Mouse (Mus musculus): ENCODE data around the gene Cryzl2.

The Cryzl2 gene

GRCm38 (mm10) chr1:157458421-157459208 is at the start of gene Cryzl2:
Cryzl2 (plus strand) TSS chr1:157458577.
- peak; percentile 67 to 69 for DNase-seq

- no peak for DNase-seq
Measured at GRCm38 (mm10) chr1:157409648-157410047, 48.7 kb upstream of the Cryzl2 start.

GRCm38 (mm10) chr1:157410937-157411336 is 47.4 kb upstream of the Cryzl2 start:
- DNase-seq: peak; percentile 4 to 6

GRCm38 (mm10) chr1:157411341-157411710 is 47.1 kb upstream of the Cryzl2 start:
- peak in 1 of 2 experiments; percentile 2 for DNase-seq

- DNase-seq: peak in 1 of 2 experiments; percentile 32
Measured at GRCm38 (mm10) chr1:157411711-157412380, 46.5 kb upstream of the Cryzl2 start.

DNA sequence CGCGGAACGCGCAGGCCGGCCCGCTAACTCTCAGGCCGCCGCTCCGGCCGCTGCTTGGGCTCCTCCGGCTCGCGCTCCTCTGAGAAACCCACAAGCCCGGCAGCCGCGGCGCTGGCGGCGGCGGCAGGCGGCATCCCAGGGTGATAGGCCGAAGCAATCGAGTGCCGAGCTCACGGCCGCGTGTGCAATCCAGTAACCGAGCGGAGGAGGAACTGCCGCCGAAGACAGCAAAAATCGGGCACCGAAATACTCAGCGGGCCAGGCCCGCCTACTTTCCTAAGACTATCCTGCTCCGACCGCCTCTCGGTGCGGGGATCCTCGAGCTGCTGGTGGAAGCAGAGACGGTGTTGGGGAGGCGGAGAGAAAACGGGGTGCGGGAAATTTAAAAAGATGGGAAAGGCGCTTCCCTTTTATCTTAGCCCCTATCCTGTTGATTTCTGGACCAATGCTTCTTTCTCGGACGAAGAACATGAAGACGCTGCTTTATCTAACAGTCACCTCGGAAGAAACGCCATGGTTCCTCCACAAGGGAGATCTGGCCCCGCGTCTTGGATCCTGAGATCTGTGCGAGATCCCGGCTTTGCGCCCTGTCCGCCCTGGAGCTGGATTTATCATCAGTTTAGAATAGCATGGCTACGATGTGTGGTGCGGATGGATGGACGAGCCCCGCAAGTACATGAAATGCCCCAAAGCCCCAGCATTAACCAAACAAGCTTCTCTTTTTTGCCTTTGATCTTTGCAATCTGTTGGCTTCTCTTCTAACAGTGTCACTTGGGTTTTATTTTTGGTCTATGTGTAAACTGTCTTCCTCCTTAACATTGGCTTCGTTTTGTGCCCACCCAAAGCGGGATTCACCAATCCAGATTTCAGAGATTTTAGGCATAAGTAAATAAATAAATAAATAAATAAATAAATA is 45.7 kb upstream of the Cryzl2 start, which contains the start of gene Rasal2:
Gene Rasal2, minus strand, starts transcription at position 142 of the 916 bp plus-strand sequence.
- peak; percentile 91 to 92 for DNase-seq

GRCm38 (mm10) chr1:157415771-157416170 is 42.6 kb upstream of the Cryzl2 start:
- DNase-seq: no peak

GRCm38 (mm10) chr1:157416628-157417027 is 41.7 kb upstream of the Cryzl2 start:
- no peak for DNase-seq

- DNase-seq: no peak
Measured at GRCm38 (mm10) chr1:157417414-157417813, 41.0 kb upstream of the Cryzl2 start.

- DNase-seq: no peak
Measured at GRCm38 (mm10) chr1:157417861-157418260, 40.5 kb upstream of the Cryzl2 start.

- DNase-seq: no peak
Measured at GRCm38 (mm10) chr1:157425741-157426427, 32.5 kb upstream of the Cryzl2 start.

GRCm38 (mm10) chr1:157426933-157427332 is 31.4 kb upstream of the Cryzl2 start:
- DNase-seq: no peak

- no peak for DNase-seq
Measured at GRCm38 (mm10) chr1:157427604-157428003, 30.8 kb upstream of the Cryzl2 start.

DNA sequence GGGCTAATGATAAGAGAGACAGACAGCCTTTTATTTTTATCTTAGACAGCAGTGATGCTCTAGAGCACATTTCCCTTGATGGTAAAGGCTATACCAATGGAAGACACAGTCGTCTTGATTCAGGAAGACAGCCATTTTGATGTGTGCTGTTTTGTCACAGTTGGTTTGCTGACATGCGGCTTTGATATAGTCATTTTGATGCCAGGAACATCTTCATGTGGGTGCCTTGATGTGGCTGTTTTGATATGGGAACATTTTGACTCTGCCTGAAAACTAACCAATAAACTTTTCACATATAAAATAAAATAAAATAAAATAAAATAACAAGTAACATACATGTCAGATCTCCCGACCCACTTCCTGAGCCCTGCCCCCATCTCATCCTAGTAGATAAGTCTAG is 30.0 kb upstream of the Cryzl2 start:
- no peak for DNase-seq

GRCm38 (mm10) chr1:157433316-157433715 is 25.1 kb upstream of the Cryzl2 start:
- DNase-seq: no peak

GRCm38 (mm10) chr1:157434404-157434803 is 24.0 kb upstream of the Cryzl2 start:
- DNase-seq: no peak

DNA sequence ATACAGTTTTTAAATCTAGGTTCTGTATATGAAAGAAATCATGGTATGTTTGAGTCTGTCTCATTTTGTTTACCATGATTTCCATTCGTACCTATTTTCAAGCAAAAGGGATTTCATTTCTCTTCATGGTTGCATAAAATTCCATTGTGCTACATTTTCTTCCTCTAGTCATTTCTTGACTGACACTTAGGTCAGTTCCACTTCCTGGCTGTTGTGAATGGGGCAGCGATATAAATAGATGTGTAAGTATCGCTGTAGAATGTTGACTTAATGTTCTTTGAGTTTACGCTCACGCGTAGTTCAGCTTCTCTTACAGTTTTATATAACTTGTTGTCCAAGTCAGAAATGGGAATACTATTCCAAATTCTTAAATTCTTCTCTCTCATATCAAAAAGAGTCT is 22.5 kb upstream of the Cryzl2 start:
- no peak for DNase-seq

DNA sequence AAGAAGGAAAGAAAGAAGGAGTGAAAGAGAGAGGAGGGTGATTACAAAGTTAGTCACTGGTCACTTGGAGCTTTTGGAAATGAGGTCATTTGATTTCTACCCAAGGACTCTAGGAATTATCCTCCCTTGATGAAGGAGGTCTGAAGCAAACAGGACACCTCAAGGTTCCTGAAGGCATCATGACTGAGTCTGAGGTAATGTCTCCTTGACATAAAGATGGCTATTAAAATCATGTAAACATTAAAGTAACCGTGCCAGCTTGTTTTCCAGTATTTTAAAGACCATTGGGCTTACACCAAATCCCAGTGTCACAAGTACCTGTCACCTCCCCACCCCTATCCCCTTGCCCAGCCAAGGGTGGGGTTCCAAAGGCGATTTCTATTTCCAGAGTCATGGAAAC is 20.1 kb upstream of the Cryzl2 start:
- DNase-seq: no peak

- no peak for DNase-seq
Measured at GRCm38 (mm10) chr1:157439101-157439500, 19.3 kb upstream of the Cryzl2 start.

- no peak for DNase-seq
Measured at GRCm38 (mm10) chr1:157439973-157440641, 18.3 kb upstream of the Cryzl2 start.

DNA sequence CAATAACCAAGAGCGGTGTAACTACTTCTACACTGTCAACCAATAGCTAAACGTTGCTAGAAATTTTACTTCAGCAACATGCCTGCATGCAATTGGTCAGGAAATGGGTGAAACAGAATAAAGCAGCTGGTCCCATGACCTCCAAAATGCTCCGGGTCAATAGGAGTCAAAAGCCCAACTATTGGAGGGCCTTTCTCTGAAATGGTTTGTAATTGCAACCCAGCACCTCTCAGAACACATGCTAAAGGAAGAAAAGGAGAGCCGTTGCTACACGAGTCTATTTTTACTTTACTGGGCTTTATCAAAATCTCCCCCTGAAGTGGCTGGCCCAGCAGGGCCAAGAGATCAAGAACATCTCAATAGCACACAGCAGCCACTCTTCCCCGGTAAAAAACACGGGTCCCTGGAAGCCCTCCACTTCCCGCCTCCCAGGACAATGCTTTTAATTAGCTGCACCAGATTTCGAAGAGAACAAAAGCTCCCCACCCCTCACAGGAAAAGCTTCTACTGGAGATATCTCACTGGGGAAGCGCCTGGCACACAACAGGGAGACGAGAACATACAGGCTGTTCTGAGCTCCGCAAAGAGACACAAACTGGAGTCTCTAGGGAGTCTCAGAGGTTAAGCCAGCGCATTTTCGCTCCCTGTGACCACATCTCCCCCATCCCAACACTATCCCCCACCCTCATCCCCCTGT is 15.2 kb upstream of the Cryzl2 start:
- no peak for DNase-seq

All from B cell, adult 2 months (primary cell).